Mouse (Mus musculus) kidney, adult 2 months (tissue): ENCODE measurements around the gene Alkbh4. TPM values are rescaled to one million over a fixed set of nuclear protein-coding genes. Genes with fewer than 3 reads are reported as not detected.

Experiments
- DNase-seq: peaks from one replicate; pipeline ENCODE4 v3.0.0; 2021
- H3K27ac ChIP-seq: fragments of 200-500 bp; 2 replicates; pipeline ENCODE4 v1.5.1; 2012; ENCODE audit warnings: low read depth, low read length, control low read depth, inconsistent platforms; ENCODE audit not compliant: insufficient read depth
- H3K27me3 ChIP-seq: fragments of 200-500 bp; replicated peaks from 2 replicates; pipeline ENCODE4 v1.6.1; 2012; ENCODE audit warnings: mild to moderate bottlenecking, moderate library complexity, low read length, inconsistent platforms; ENCODE audit not compliant: control insufficient read depth, insufficient read depth
- H3K36me3 ChIP-seq: fragments of 200-500 bp; 2 replicates; pipeline ENCODE4 v1.6.1; 2012; ENCODE audit warnings: mild to moderate bottlenecking, moderate library complexity, low read length, inconsistent platforms; ENCODE audit not compliant: control insufficient read depth, insufficient read depth
- H3K4me1 ChIP-seq: fragments of 200-500 bp; 2 replicates; pipeline ENCODE4 v1.6.1; 2011; ENCODE audit warnings: low read length; ENCODE audit not compliant: control insufficient read depth, insufficient read depth
- H3K4me3 ChIP-seq: fragments of 200-500 bp; 2 replicates; pipeline ENCODE4 v1.5.1; 2011; ENCODE audit warnings: mild to moderate bottlenecking, low read depth, low read length, control low read depth; ENCODE audit not compliant: insufficient read depth
- CTCF ChIP-seq: fragments of 200-500 bp; conservative IDR thresholded peaks from 2 replicates; pipeline ENCODE4 v1.5.1; 2011; ENCODE audit warnings: low read depth, mild to moderate bottlenecking, control low read depth, low read length, moderate library complexity, mixed read lengths; ENCODE audit not compliant: insufficient read depth, insufficient read length
- POLR2A ChIP-seq: fragments of 200-500 bp; IDR thresholded peaks from one replicate; pipeline ENCODE4 v1.6.1; 2011; ENCODE audit warnings: low read depth, low read length, control low read depth
- WGBS: fragments of 180-500 bp; shearing (Covaris S2); methylation state at CpG from one replicate; pipeline ENCODE4 v1.1.7; 2018; 5-methylcytosine and 5-hydroxymethylcytosine counted together
- polyA plus RNA-seq: library from polyadenylated mRNA; depleted of rRNA; stranded (reverse); fragments of >200 nt; gene quantifications from 2 replicates; pipeline ENCODE4 v1.2.3, GENCODE M21; 2012

Alkbh4 gene
- polyA plus RNA-seq, 1 experiment: 11.1 TPM

GRCm38 (mm10) chr5:136116784-136117112 lies 19.2 kb upstream of the Alkbh4 start:
- no peak for TF ChIP-seq CTCF
- no peak for TF ChIP-seq POLR2A
- no peaks in the 10 kb centered on the region for H3K36me3 ChIP-seq
- DNase-seq: no peak
- 1% methylated on average over 22 of the region's 22 CpGs for WGBS
- peak overlapping the region; percentile 78 for H3K4me3 ChIP-seq
- no peaks in the 10 kb centered on the region for H3K27me3 ChIP-seq
- H3K4me1 ChIP-seq: peaks cover 7% of the 10 kb centered on the region
- H3K27ac ChIP-seq: peak overlapping the region; percentile 29; the same call in 1 of the 2 replicates

DNA sequence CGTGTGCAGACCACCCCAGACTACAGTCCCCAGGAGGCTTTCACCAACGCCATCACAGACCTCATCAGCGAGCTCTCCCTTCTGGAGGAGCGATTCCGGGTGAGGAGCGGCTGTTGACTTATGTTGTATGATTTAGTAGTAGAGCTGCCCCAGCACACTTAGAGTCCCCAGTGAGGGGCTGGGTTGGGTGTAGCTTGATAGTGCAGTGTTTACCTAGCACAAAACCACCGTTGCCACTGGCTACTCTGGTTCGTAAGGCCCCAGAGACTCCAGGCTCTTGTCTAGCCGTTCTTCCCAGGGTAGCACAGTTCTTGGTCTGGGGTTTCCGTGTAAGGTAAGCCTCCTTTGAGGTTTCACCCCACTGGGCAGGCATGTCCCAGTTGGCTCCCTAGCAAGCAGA lies 13.8 kb upstream of the Alkbh4 start:
- Histone ChIP-seq H3K27ac (no peak overlapping the region), H3K36me3 (no peaks in the 10 kb centered on the region), H3K4me3 (no peak overlapping the region), H3K27me3 (no peaks in the 10 kb centered on the region), H3K4me1 (peaks cover 6% of the 10 kb centered on the region)
- TF ChIP-seq CTCF (no peak), POLR2A (no peak)
- WGBS: 88% methylated on average over 10 of the region's 10 CpGs
- DNase-seq: no peak

- H3K4me3 ChIP-seq: peak overlapping the region; percentile 68
- H3K27ac ChIP-seq: peak overlapping the region; percentile 8; the same call in 1 of the 2 replicates
- H3K36me3 ChIP-seq: 0 out of 2 replicates have a peak, but pooled peaks cover 2% of the 10 kb centered on the region
- no peak for DNase-seq
- peaks cover 4% of the 10 kb centered on the region; the same call in 1 of the 2 replicates for H3K4me1 ChIP-seq
- 3% methylated on average over 20 of the region's 20 CpGs for WGBS
- TF ChIP-seq POLR2A (no peak), CTCF (no peak)
- H3K27me3 ChIP-seq: no peaks in the 10 kb centered on the region
Measured at GRCm38 (mm10) chr5:136136292-136136990, 495 bp downstream of the Alkbh4 start.

- peak; percentile 73 for TF ChIP-seq CTCF
- TF ChIP-seq POLR2A: no peak
- peak; percentile 49 for DNase-seq
- 76% methylated on average over 13 of the region's 13 CpGs for WGBS
- Histone ChIP-seq H3K4me3 (no peak overlapping the region), H3K27me3 (no peaks in the 10 kb centered on the region), H3K36me3 (0 out of 2 replicates have a peak, but pooled peaks cover 2% of the 10 kb centered on the region), H3K4me1 (peaks cover 4% of the 10 kb centered on the region; the same call in 1 of the 2 replicates), H3K27ac (no peak overlapping the region)
Measured at GRCm38 (mm10) chr5:136137658-136138274, 1.8 kb downstream of the Alkbh4 start.

DNA sequence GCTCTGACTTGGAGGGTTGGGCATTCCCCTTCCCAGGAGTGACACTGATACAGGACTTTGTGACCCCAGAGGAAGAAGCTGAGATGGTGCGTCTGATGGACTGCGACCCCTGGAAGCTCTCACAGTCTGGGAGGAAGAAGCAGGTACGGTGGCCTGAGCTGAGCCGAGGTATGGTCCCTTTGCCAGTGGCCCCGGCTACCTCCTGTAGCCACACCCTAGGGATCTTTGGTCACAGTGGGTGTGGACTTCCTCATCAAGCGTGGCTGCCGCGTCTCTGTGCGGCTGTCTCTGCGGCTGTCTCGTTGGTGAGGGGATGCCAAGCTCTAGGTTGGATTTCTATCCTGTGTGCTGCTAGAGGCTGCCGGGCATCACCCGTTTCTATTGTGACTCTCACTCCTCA lies 3.4 kb downstream of the Alkbh4 start:
- DNase-seq: no peak
- Histone ChIP-seq H3K4me1 (peaks cover 4% of the 10 kb centered on the region; the same call in 1 of the 2 replicates), H3K27ac (no peak overlapping the region), H3K27me3 (no peaks in the 10 kb centered on the region), H3K36me3 (0 out of 2 replicates have a peak, but pooled peaks cover 2% of the 10 kb centered on the region), H3K4me3 (no peak overlapping the region)
- WGBS: 85% methylated on average over 13 of the region's 13 CpGs
- TF ChIP-seq CTCF: no peak
- no peak for TF ChIP-seq POLR2A

DNA sequence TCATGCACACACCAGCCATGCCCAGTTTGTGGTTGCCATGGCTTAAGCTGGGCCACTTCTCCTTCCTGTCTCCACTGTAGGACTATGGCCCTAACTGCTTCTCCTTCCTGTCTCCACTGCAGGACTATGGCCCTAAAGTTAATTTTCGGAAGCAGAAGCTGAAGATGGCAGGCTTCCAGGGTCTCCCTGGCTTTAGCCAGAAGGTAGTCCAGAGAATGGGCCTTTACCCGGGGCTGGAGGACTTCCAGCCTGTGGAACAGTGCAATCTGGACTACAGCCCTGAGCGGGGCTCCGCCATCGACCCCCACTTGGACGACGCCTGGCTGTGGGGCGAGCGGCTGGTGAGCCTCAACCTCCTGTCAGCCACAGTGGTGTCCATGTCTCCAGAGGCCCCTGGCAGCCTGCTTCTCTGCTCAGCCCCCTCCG lies 4.1 kb downstream of the Alkbh4 start:
- 86% methylated on average over 10 of the region's 10 CpGs for WGBS
- Histone ChIP-seq H3K27ac (no peak overlapping the region), H3K4me1 (peaks cover 4% of the 10 kb centered on the region; the same call in 1 of the 2 replicates), H3K4me3 (no peak overlapping the region), H3K36me3 (0 out of 2 replicates have a peak, but pooled peaks cover 2% of the 10 kb centered on the region), H3K27me3 (no peaks in the 10 kb centered on the region)
- DNase-seq: peak; percentile 46
- no peak for TF ChIP-seq CTCF
- TF ChIP-seq POLR2A: no peak

DNA sequence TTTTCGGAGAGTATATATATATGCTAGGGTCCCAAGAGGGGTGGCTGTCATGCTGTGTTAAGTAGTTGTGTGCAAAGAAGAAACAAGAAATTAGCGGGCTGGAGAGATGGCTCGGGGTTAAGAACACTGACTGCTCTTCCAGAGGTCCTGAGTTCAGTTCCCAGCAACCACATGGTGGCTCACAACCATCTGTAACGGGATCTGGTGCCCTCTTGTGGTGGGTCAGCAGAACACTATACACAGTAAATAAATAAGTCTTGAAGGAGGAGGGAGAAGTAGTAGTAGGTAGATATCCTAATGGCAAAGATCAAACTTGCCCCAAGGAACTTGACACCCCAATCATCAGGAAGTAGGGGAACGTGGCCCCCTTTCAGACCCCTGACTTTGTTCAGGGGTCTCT lies 6.8 kb downstream of the Alkbh4 start:
- Histone ChIP-seq H3K27me3 (no peaks in the 10 kb centered on the region), H3K27ac (no peak overlapping the region), H3K36me3 (0 out of 2 replicates have a peak, but pooled peaks cover 2% of the 10 kb centered on the region), H3K4me3 (no peak overlapping the region), H3K4me1 (no peaks in the 10 kb centered on the region)
- 94% methylated on average over 5 of the region's 5 CpGs for WGBS
- no peak for TF ChIP-seq POLR2A
- TF ChIP-seq CTCF: 0 out of 2 replicates have a peak, but pooled peaks have one; percentile 12
- no peak for DNase-seq
